Mouse (Mus musculus) liver, postnatal 0 days (tissue): ENCODE results near the gene 1700113H08Rik.

Experiments
- CTCF ChIP-seq: sonication (generic); IDR thresholded peaks from 2 replicates; pipeline ENCODE4 v1.5.1; 2016; ENCODE audit warnings: antibody characterized with exemption, low read depth
- EP300 ChIP-seq: IDR thresholded peaks from 2 replicates; pipeline ENCODE4 v1.6.1; 2016; ENCODE audit warnings: antibody characterized with exemption, low read depth, mild to moderate bottlenecking

DNA sequence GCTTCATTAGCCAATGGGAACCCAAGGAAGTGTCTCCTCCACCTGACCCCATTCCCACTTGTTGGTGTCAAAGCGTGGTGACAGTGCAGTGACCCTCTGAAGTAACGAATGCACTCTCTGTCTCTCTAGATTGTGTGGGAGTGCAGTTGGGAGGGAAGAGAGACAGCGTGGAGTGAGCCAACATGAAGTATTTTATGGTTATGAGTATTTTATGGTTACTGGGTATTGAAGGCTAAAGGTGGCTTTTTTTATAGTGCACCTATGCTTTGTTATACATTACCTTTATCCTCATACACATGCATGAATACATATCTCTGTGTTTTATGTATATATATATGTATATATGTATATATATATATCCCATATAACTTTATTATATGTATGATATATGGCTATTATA is 8.7 kb upstream of the 1700113H08Rik start:
- TF ChIP-seq CTCF (no peak), EP300 (no peak)
